Mouse (Mus musculus): ENCODE measurements around the gene Nlrc5. TPM values are rescaled to one million over a fixed set of nuclear protein-coding genes. Genes with fewer than 3 reads are reported as not detected.

Gene Nlrc5
- polyA plus RNA-seq, 1 experiment from 2014 or later = 0.15 TPM

GRCm38 (mm10) chr8:94476846-94477245 lies 42.7 kb downstream of the Nlrc5 start:
- WGBS = 83% methylated on average over 7 of the region's 7 CpGs
- ATAC-seq (ENCODE audit: low FRiP score, low TSS enrichment) = no peak; the same call in 1 of the 2 replicates
- H3K27me3 ChIP-seq (ENCODE audit: insufficient read depth, low read length) = no peaks in the 10 kb centered on the region
- H3K4me3 ChIP-seq (ENCODE audit: low read length) = no peak overlapping the region
- H3K36me3 ChIP-seq (ENCODE audit: insufficient read depth, low read length) = no peaks in the 10 kb centered on the region
- H3K4me1 ChIP-seq (ENCODE audit: insufficient read depth, low read length) = no peaks in the 10 kb centered on the region
- H3K4me2 ChIP-seq (replicated peaks; ENCODE audit: low read depth, low read length) = no peak overlapping the region
- no peaks in the 10 kb centered on the region for H3K9me3 ChIP-seq (ENCODE audit: low read length)
- no peak overlapping the region for H3K27ac ChIP-seq (ENCODE audit: low read length)
- no peak overlapping the region for H3K9ac ChIP-seq (replicated peaks; ENCODE audit: low read length)

GRCm38 (mm10) chr8:94482051-94482450 lies 47.9 kb downstream of the Nlrc5 start:
- 5% methylated on average over 6 of the region's 6 CpGs for WGBS
- no peaks in the 10 kb centered on the region for H3K36me3 ChIP-seq (ENCODE audit: insufficient read depth, low read length)
- H3K9ac ChIP-seq (replicated peaks; ENCODE audit: low read length) = no peak overlapping the region
- ATAC-seq (ENCODE audit: low FRiP score, low TSS enrichment) = no peak
- H3K4me2 ChIP-seq (replicated peaks; ENCODE audit: low read depth, low read length) = no peak overlapping the region
- H3K27ac ChIP-seq (ENCODE audit: low read length) = no peak overlapping the region
- no peaks in the 10 kb centered on the region for H3K4me1 ChIP-seq (ENCODE audit: insufficient read depth, low read length)
- H3K4me3 ChIP-seq (ENCODE audit: low read length) = no peak overlapping the region
- H3K9me3 ChIP-seq (ENCODE audit: low read length) = no peaks in the 10 kb centered on the region
- H3K27me3 ChIP-seq (ENCODE audit: insufficient read depth, low read length) = no peaks in the 10 kb centered on the region

- Histone ChIP-seq H3K4me2 (replicated peaks; ENCODE audit: low read depth, low read length) (no peak overlapping the region), H3K4me3 (ENCODE audit: low read length) (no peak overlapping the region), H3K36me3 (ENCODE audit: insufficient read depth, low read length) (no peaks in the 10 kb centered on the region), H3K9me3 (ENCODE audit: low read length) (no peaks in the 10 kb centered on the region), H3K4me1 (ENCODE audit: insufficient read depth, low read length) (no peaks in the 10 kb centered on the region), H3K27me3 (ENCODE audit: insufficient read depth, low read length) (no peaks in the 10 kb centered on the region), H3K9ac (replicated peaks; ENCODE audit: low read length) (no peak overlapping the region), H3K27ac (ENCODE audit: low read length) (no peak overlapping the region)
- ATAC-seq (ENCODE audit: low FRiP score, low TSS enrichment) = no peak
- WGBS = 77% methylated on average over 3 of the region's 3 CpGs
Measured at GRCm38 (mm10) chr8:94485288-94485687, 51.1 kb downstream of the Nlrc5 start.

DNA sequence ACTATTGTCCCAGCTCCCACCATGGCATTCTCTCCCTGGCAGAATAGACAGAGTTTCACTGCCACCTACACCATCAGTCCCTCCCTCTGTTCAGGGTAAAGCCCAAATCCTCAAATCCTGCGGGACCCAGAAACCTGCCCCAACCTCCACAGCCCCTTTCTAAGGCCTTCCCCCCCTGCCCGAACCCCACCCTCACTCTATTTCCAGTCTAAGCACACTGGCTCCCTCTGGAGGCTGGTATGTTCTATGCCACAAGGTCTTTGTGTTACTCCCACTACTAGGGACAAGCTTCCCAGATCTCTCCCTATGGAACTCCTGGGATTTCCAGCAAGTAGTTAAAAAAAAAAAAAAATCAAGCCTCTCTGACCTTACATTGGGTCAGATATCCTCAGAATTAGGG lies 51.7 kb downstream of the Nlrc5 start:
- Histone ChIP-seq H3K4me2 (replicated peaks; ENCODE audit: low read depth, low read length) (no peak overlapping the region), H3K4me3 (ENCODE audit: low read length) (no peak overlapping the region), H3K9me3 (ENCODE audit: low read length) (no peaks in the 10 kb centered on the region), H3K9ac (replicated peaks; ENCODE audit: low read length) (no peak overlapping the region), H3K36me3 (ENCODE audit: insufficient read depth, low read length) (no peaks in the 10 kb centered on the region), H3K27me3 (ENCODE audit: insufficient read depth, low read length) (no peaks in the 10 kb centered on the region), H3K4me1 (ENCODE audit: insufficient read depth, low read length) (no peaks in the 10 kb centered on the region), H3K27ac (ENCODE audit: low read length) (no peak overlapping the region)
- no peak for ATAC-seq (ENCODE audit: low FRiP score, low TSS enrichment)
- 17% methylated on average over 2 of the region's 2 CpGs for WGBS

DNA sequence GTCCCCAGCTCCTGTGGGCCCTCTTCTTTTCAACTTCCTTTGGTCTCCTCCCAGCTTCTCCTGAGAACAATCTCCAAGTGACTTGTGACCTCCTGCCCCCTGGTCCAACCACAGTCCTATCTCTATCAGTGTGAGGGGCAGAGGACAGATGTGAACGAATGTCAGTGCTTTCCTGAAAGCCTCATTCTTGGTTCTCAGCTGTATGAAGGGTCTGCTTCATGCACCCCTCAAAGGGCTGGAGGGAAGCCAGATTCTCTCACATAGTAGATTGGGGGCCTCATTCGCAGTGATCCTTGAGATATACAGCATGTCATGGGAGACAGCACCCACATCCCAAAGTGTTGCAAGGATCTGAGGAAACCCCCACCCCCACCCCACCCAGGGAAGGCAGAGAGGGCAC lies 53.9 kb downstream of the Nlrc5 start:
- Histone ChIP-seq H3K36me3 (ENCODE audit: insufficient read depth, low read length) (no peaks in the 10 kb centered on the region), H3K27me3 (ENCODE audit: insufficient read depth, low read length) (no peaks in the 10 kb centered on the region), H3K9ac (replicated peaks; ENCODE audit: low read length) (no peak overlapping the region), H3K4me3 (ENCODE audit: low read length) (no peak overlapping the region), H3K27ac (ENCODE audit: low read length) (no peak overlapping the region), H3K4me1 (ENCODE audit: insufficient read depth, low read length) (peaks cover 6% of the 10 kb centered on the region; the same call in 1 of the 2 replicates), H3K9me3 (ENCODE audit: low read length) (no peaks in the 10 kb centered on the region), H3K4me2 (replicated peaks; ENCODE audit: low read depth, low read length) (no peak overlapping the region)
- no peak for ATAC-seq (ENCODE audit: low FRiP score, low TSS enrichment)
- WGBS = 63% methylated on average over 2 of the region's 2 CpGs

DNA sequence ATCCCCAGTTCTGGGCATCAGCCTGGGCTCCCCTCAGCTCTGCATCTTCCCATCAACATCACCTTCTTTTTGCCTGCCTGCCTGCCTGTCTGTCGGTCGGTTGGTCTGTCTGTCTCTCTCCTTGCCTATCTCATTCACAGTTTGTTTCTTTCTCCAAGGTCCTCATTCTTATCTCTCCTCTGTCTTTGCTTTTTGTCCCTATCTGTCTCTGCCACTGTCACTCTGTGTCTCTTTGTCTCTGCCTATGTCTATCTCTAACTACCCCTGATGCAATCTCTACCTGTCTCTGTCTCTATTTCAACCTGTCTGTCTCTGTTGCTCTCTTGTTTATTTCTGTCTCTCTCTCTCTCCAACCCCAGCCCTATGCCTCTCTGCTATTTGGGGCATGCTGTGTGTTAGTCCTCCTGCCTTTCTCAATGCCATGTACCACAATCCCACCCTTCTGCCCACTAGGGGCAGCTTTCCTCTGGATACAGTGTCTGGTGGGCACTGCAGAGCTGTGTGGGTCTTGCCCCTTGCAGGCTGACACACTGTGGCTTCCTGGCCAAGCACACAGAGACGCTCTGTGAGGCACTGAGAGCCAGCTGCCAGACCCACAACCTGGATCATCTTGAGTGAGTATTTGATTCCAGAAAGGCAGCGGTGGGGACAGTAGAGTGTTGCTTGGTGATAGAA lies 55.8 kb downstream of the Nlrc5 start:
- H3K9me3 ChIP-seq (ENCODE audit: low read length) = no peaks in the 10 kb centered on the region
- H3K27me3 ChIP-seq (ENCODE audit: insufficient read depth, low read length) = no peaks in the 10 kb centered on the region
- 75% methylated on average over 4 of the region's 4 CpGs for WGBS
- no peak overlapping the region for H3K4me3 ChIP-seq (ENCODE audit: low read length)
- no peak overlapping the region for H3K4me2 ChIP-seq (replicated peaks; ENCODE audit: low read depth, low read length)
- no peaks in the 10 kb centered on the region for H3K36me3 ChIP-seq (ENCODE audit: insufficient read depth, low read length)
- no peak overlapping the region for H3K27ac ChIP-seq (ENCODE audit: low read length)
- H3K4me1 ChIP-seq (ENCODE audit: insufficient read depth, low read length) = peaks cover 6% of the 10 kb centered on the region; the same call in 1 of the 2 replicates
- no peak for ATAC-seq (ENCODE audit: low FRiP score, low TSS enrichment)
- H3K9ac ChIP-seq (replicated peaks; ENCODE audit: low read length) = no peak overlapping the region

DNA sequence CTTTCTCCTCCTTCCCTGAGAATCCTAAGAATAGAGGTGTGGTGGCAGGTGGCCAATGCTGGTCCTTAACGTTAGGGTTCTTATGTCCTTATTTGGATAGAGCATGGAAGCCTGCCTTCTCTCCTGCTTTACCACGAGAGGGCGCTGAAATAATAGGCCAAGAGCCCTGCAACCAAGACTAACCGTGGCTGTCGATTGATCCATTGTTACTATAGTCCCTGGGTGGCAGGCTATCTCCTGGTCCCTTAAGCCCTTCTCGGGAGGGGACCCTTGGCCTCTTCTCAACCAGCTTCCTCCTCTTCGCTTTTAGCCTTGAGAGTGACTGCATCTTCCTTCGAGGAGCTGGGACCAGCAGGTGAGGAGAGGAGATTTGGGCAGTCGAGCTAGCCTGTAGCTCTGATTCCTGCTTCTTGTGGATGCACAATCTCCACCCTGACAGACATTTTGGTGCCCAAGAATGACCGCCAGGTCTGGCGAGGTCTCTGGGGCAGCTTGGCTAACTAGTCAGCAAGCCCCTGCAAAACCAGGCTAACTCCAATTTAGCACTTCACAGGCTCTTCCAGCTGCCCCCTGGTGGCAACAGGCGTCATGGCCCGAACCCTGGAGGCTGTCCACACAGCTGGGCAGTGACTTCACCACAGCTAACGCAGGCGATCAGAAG lies 58.0 kb downstream of the Nlrc5 start:
- peak overlapping the region; percentile 28 for H3K4me3 ChIP-seq (ENCODE audit: low read length)
- no peaks in the 10 kb centered on the region for H3K9me3 ChIP-seq (ENCODE audit: low read length)
- no peaks in the 10 kb centered on the region for H3K27me3 ChIP-seq (ENCODE audit: insufficient read depth, low read length)
- 7% methylated on average over 15 of the region's 15 CpGs for WGBS
- peak overlapping the region; percentile 58 for H3K4me2 ChIP-seq (replicated peaks; ENCODE audit: low read depth, low read length)
- H3K9ac ChIP-seq (replicated peaks; ENCODE audit: low read length) = 0 out of 2 replicates have a peak overlapping the region, but pooled peaks have one; percentile 20
- peak; percentile 83 for ATAC-seq (ENCODE audit: low FRiP score, low TSS enrichment)
- no peak overlapping the region for H3K27ac ChIP-seq (ENCODE audit: low read length)
- H3K36me3 ChIP-seq (ENCODE audit: insufficient read depth, low read length) = no peaks in the 10 kb centered on the region
- peaks cover 6% of the 10 kb centered on the region; the same call in 1 of the 2 replicates for H3K4me1 ChIP-seq (ENCODE audit: insufficient read depth, low read length)

DNA sequence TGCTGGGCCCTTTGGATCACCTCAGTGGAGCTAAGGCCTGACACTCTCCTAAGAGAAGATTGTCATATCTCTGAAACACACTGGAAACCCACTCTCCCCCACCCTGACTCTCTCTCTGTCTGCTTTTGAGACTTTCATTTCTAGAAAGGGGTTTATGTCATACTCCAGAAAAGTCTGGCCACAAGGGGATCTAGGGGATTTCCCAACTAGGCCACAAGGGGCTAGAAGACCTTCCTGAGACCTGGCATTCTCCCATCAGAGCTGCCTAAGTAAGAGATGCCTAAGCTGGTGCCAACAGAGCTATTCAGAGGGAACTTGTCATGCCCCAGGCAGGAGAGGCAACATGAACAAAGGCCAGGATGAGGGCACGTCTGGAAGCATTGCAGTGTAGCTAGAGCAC lies 59.1 kb downstream of the Nlrc5 start:
- Histone ChIP-seq H3K9me3 (ENCODE audit: low read length) (no peaks in the 10 kb centered on the region), H3K27me3 (ENCODE audit: insufficient read depth, low read length) (no peaks in the 10 kb centered on the region), H3K27ac (ENCODE audit: low read length) (no peak overlapping the region), H3K36me3 (ENCODE audit: insufficient read depth, low read length) (no peaks in the 10 kb centered on the region), H3K4me2 (replicated peaks; ENCODE audit: low read depth, low read length) (no peak overlapping the region), H3K9ac (replicated peaks; ENCODE audit: low read length) (no peak overlapping the region), H3K4me3 (ENCODE audit: low read length) (no peak overlapping the region), H3K4me1 (ENCODE audit: insufficient read depth, low read length) (peaks cover 6% of the 10 kb centered on the region; the same call in 1 of the 2 replicates)
- 47% methylated on average over 1 of the region's 1 CpGs for WGBS
- ATAC-seq (ENCODE audit: low FRiP score, low TSS enrichment) = no peak

GRCm38 (mm10) chr8:94515430-94516208 lies 81.5 kb downstream of the Nlrc5 start:
- no peaks in the 10 kb centered on the region for H3K9me3 ChIP-seq (ENCODE audit: low read length)
- no peak for ATAC-seq (ENCODE audit: low FRiP score, low TSS enrichment)
- H3K4me2 ChIP-seq (replicated peaks; ENCODE audit: low read depth, low read length) = no peak overlapping the region
- H3K4me3 ChIP-seq (ENCODE audit: low read length) = no peak overlapping the region
- 54% methylated on average over 5 of the region's 5 CpGs for WGBS
- H3K4me1 ChIP-seq (ENCODE audit: insufficient read depth, low read length) = no peaks in the 10 kb centered on the region
- no peak overlapping the region for H3K27ac ChIP-seq (ENCODE audit: low read length)
- H3K9ac ChIP-seq (replicated peaks; ENCODE audit: low read length) = no peak overlapping the region
- no peaks in the 10 kb centered on the region for H3K36me3 ChIP-seq (ENCODE audit: insufficient read depth, low read length)
- H3K27me3 ChIP-seq (ENCODE audit: insufficient read depth, low read length) = no peaks in the 10 kb centered on the region

DNA sequence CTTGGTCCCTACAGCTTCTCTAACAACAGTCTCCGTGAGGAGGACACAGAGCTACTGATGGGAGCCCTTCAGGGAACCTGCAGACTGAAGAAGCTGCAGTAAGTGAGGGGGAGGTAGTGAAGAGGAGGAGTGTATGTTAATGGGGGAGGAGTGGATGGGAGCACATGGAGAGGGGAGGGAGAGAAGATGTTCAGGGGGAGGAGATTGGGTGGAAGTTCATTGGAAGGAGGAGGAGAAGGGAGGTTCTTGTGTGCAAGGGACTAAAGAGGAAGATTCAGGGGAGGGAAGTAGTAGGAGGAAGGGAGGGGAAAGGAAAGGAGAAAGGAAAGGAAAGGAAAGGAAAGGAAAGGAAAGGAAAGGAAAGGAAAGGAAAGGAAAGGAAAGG lies 82.0 kb downstream of the Nlrc5 start:
- ATAC-seq (ENCODE audit: low FRiP score, low TSS enrichment) = no peak
- no peak overlapping the region for H3K27ac ChIP-seq (ENCODE audit: low read length)
- no peaks in the 10 kb centered on the region for H3K4me1 ChIP-seq (ENCODE audit: insufficient read depth, low read length)
- no peaks in the 10 kb centered on the region for H3K9me3 ChIP-seq (ENCODE audit: low read length)
- no peaks in the 10 kb centered on the region for H3K36me3 ChIP-seq (ENCODE audit: insufficient read depth, low read length)
- H3K4me2 ChIP-seq (replicated peaks; ENCODE audit: low read depth, low read length) = no peak overlapping the region
- H3K27me3 ChIP-seq (ENCODE audit: insufficient read depth, low read length) = no peaks in the 10 kb centered on the region
- 30% methylated on average over 1 of the region's 1 CpGs for WGBS
- H3K9ac ChIP-seq (replicated peaks; ENCODE audit: low read length) = no peak overlapping the region
- no peak overlapping the region for H3K4me3 ChIP-seq (ENCODE audit: low read length)
